Mouse (Mus musculus): ENCODE results near the gene Kcnq2.

- TF ChIP-seq MAFK (IDR thresholded peaks at IDR 0.05; ENCODE audit: insufficient read depth, low read depth, low read length) (no peak), ZC3H11A (IDR thresholded peaks at IDR 0.05; ENCODE audit: borderline replicate concordance, low read depth, low read length) (no peak), ZNF384 (IDR thresholded peaks at IDR 0.05; ENCODE audit: low read depth, low read length) (no peak)
Measured at GRCm38 (mm10) chr2:181127786-181128185, 7.3 kb downstream of the Kcnq2 start.

All from ES-E14 (cell line).